Mouse (Mus musculus) heart, embryonic 11.5 days (tissue): ENCODE measurements at regions not wholly inside any gene's neighbourhood (a gene's known extent, or its start where the extent isn't known, plus 50 kb on each side); places are given as distances from the start of the nearest gene placed in this dataset.

Experiments used
- ATAC-seq: fragments of 200-750 bp; cut with Nextera tagmentation; replicated peaks from 2 replicates; pipeline ENCODE4 v1.8.0; 2017; ENCODE audit warnings: moderate library complexity; ENCODE audit not compliant: insufficient number of reproducible peaks, low FRiP score, low TSS enrichment
- H3K27ac ChIP-seq: fragments of 300-500 bp; sonication (generic); 2 replicates; pipeline ENCODE4 v1.5.1; 2014; ENCODE audit warnings: mild to moderate bottlenecking, low read depth, low read length
- H3K27me3 ChIP-seq: fragments of 300-500 bp; sonication (generic); 2 replicates; pipeline ENCODE4 v1.6.1; 2014; ENCODE audit warnings: mild to moderate bottlenecking, low read length, mixed read lengths; ENCODE audit not compliant: control insufficient read depth, insufficient read depth
- H3K36me3 ChIP-seq: fragments of 300-500 bp; sonication (generic); 2 replicates; pipeline ENCODE4 v1.6.1; 2014; ENCODE audit warnings: mild to moderate bottlenecking, low read length, moderate library complexity, mixed read lengths; ENCODE audit not compliant: control insufficient read depth, insufficient read depth
- H3K4me1 ChIP-seq: fragments of 300-500 bp; sonication (generic); 2 replicates; pipeline ENCODE4 v1.6.1; 2014; ENCODE audit warnings: low read length; ENCODE audit not compliant: control insufficient read depth, insufficient read depth
- H3K4me2 ChIP-seq: fragments of 300-500 bp; sonication (generic); 2 replicates; pipeline ENCODE4 v1.6.1; 2014; ENCODE audit warnings: mild to moderate bottlenecking, moderate library complexity
- H3K4me3 ChIP-seq: fragments of 300-500 bp; sonication (generic); 2 replicates; pipeline ENCODE4 v1.5.1; 2014; ENCODE audit warnings: low read depth, low read length
- H3K9ac ChIP-seq: fragments of 300-500 bp; sonication (generic); 2 replicates; pipeline ENCODE4 v1.6.1; 2014; ENCODE audit warnings: mild to moderate bottlenecking, low read depth, low read length, moderate library complexity
- H3K9me3 ChIP-seq: fragments of 300-500 bp; sonication (generic); replicated peaks from 2 replicates; pipeline ENCODE4 v1.6.1; 2016; ENCODE audit warnings: low read length; ENCODE audit not compliant: control insufficient read depth
- WGBS: fragments of 180-500 bp; shearing (Covaris S2); extraction: QIAGEN DNeasy Blood & Tissue Kit; methylation state at CpG from one replicate; pipeline ENCODE4 v1.1.7; 2014; ENCODE audit not compliant: insufficient replicate concordance; 5-methylcytosine and 5-hydroxymethylcytosine counted together

GRCm38 (mm10) chr2:116971666-116972613, 93.4 kb downstream of the Tmco5 start:
- ATAC-seq, result no peak
- H3K4me2 ChIP-seq, result peak overlapping the region; percentile 55
- H3K4me3 ChIP-seq, result no peak overlapping the region
- H3K4me1 ChIP-seq, result peaks cover 24% of the 10 kb centered on the region
- no peaks in the 10 kb centered on the region for H3K9me3 ChIP-seq
- H3K27ac ChIP-seq, result peak overlapping the region; percentile 70
- H3K9ac ChIP-seq, result peak overlapping the region; percentile 7
- WGBS, result 25% methylated on average over 9 of the region's 9 CpGs
- H3K36me3 ChIP-seq, result no peaks in the 10 kb centered on the region
- no peaks in the 10 kb centered on the region for H3K27me3 ChIP-seq

- no peaks in the 10 kb centered on the region for H3K36me3 ChIP-seq
- ATAC-seq, result no peak
- 8% methylated on average over 6 of the region's 6 CpGs for WGBS
- peaks cover 27% of the 10 kb centered on the region for H3K4me1 ChIP-seq
- peak overlapping the region; percentile 7 for H3K9ac ChIP-seq
- no peaks in the 10 kb centered on the region for H3K9me3 ChIP-seq
- no peak overlapping the region for H3K4me3 ChIP-seq
- H3K27ac ChIP-seq, result peak overlapping the region; percentile 70
- peak overlapping the region; percentile 55 for H3K4me2 ChIP-seq
- no peaks in the 10 kb centered on the region for H3K27me3 ChIP-seq
Measured at GRCm38 (mm10) chr2:116972614-116972985, 94.1 kb downstream of the Tmco5 start.

DNA sequence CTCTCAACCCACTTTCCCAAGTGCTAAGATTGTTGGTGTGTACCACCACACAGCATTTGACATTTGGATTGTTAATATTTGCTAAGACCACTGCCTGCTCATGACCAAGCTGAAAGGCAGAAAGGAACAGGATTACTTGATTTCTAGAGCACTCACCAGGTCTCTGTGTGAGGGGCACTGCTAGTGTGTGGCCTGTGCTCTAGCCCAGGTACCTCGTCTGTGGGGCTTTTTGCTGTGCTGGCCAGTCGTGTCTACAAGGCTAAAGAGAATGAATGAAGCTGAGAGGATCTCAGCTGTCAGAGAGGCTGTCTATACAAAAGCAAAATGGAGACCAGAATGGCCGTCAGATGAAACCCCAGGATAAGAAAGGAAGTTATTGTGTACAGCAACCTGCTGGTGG, 95.0 kb downstream of the Tmco5 start:
- no peak overlapping the region for H3K27ac ChIP-seq

DNA sequence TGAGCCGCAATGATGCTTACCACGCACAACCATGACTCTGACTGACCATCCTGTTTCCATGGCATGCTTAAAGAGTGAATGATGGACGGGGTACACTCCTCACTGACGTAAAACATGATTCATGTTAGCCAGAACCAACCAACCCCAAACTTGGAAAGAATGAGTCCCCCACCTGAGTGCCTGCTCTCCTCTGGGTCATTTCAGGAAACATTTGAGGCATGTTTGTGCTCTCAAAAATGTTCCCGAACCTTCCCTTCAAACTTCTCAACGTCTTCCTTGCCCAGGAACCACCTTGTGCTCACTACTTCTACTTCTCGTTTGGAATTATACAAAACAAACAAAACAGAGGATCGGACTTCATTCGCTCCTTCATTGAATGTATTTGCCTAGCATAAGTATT, 95.7 kb downstream of the Tmco5 start:
- Histone ChIP-seq H3K27ac (no peak overlapping the region), H3K9me3 (no peaks in the 10 kb centered on the region), H3K4me2 (no peak overlapping the region), H3K36me3 (no peaks in the 10 kb centered on the region), H3K9ac (no peak overlapping the region), H3K4me1 (peaks cover 30% of the 10 kb centered on the region), H3K4me3 (no peak overlapping the region), H3K27me3 (no peaks in the 10 kb centered on the region)
- WGBS, result 73% methylated on average over 9 of the region's 9 CpGs
- no peak for ATAC-seq

More for the DNA sequence above, 95.0 kb downstream of the Tmco5 start:
- Histone ChIP-seq H3K9ac (no peak overlapping the region), H3K4me1 (peaks cover 30% of the 10 kb centered on the region), H3K36me3 (no peaks in the 10 kb centered on the region), H3K4me2 (no peak overlapping the region), H3K4me3 (no peak overlapping the region), H3K27me3 (no peaks in the 10 kb centered on the region), H3K9me3 (no peaks in the 10 kb centered on the region)
- WGBS, result 56% methylated on average over 3 of the region's 3 CpGs
- no peak for ATAC-seq

- no peaks in the 10 kb centered on the region for H3K27me3 ChIP-seq
- ATAC-seq, result no peak
- WGBS, result 36% methylated on average over 7 of the region's 7 CpGs
- no peaks in the 10 kb centered on the region for H3K9me3 ChIP-seq
- H3K9ac ChIP-seq, result peak overlapping the region; percentile 90
- peak overlapping the region; percentile 58 for H3K4me3 ChIP-seq
- H3K4me1 ChIP-seq, result peaks cover 33% of the 10 kb centered on the region
- H3K4me2 ChIP-seq, result peak overlapping the region; percentile 84
- peak overlapping the region; percentile 98 for H3K27ac ChIP-seq
- H3K36me3 ChIP-seq, result no peaks in the 10 kb centered on the region
Measured at GRCm38 (mm10) chr2:116974569-116975060, 96.1 kb downstream of the Tmco5 start.

- Histone ChIP-seq H3K27ac (peak overlapping the region; percentile 98), H3K9ac (peak overlapping the region; percentile 90), H3K36me3 (no peaks in the 10 kb centered on the region), H3K9me3 (no peaks in the 10 kb centered on the region), H3K27me3 (no peaks in the 10 kb centered on the region), H3K4me1 (peaks cover 37% of the 10 kb centered on the region), H3K4me2 (peak overlapping the region; percentile 84), H3K4me3 (peak overlapping the region; percentile 58)
- 2% methylated on average over 14 of the region's 14 CpGs for WGBS
- peak; percentile 31; the same call in 1 of the 2 replicates for ATAC-seq
Measured at GRCm38 (mm10) chr2:116975091-116975600, 96.7 kb downstream of the Tmco5 start.

DNA sequence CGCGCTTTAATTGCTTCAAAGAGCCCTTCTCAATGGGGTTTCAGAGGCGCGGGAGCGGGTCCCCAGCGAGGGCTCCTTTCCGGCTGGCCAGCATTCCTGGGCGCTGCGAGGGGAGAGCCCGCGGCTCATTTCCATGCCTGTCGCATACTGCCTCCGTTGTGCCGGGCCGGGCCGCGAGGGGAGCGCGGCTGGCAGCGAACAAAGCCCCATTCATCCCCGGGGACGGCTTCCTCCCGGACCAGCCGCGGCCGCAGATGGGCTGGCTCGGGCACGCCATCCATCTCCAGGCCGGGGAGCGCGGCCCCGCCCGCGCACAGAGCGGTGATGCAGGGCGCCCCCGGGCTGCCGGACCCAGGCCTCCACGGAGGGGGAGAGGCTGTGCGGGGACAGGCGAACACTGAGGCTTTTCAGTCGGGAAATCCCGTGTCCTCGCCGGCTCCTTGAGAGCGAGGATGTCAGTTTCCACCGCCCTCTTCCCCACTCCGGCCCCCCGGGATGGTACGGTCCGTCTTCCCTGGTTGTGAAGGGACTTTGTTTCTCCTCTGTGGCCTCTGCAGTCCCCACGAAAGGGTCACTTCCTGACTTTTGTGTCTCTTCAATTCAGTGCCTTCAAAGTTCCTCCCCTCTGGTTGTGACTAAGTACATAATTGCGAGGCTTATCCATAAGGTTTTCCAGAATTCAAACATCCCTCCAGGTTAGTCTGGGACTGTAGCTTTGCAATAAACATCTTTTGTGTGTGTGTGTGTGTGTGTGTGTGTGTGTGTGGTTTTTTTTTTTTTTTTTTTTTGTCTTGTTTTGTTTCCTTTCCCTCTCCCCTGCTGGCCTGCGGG, 97.3 kb downstream of the Tmco5 start:
- Histone ChIP-seq H3K36me3 (no peaks in the 10 kb centered on the region), H3K9ac (peak overlapping the region; percentile 90), H3K4me2 (peak overlapping the region; percentile 84), H3K27me3 (no peaks in the 10 kb centered on the region), H3K9me3 (no peaks in the 10 kb centered on the region), H3K27ac (peak overlapping the region; percentile 98), H3K4me1 (peaks cover 41% of the 10 kb centered on the region), H3K4me3 (peak overlapping the region; percentile 58)
- peak; percentile 80 for ATAC-seq
- 0% methylated on average over 46 of the region's 54 CpGs for whole genome bisulfite sequencing

DNA sequence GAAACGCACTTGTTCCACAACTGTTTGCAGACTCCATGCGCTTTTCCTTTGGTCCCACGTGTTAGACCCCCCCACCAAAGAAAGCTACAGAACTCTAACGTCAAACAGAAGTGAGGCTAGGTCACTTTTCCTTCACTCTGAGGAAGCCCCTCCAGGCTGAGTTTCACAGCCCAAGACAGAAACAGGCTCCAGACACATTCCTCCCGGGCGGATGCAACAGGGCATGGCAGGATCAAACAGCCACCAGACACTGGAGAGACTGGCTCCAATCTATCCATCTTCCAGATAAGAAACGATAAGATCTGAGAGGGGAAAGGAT, 97.9 kb downstream of the Tmco5 start:
- Histone ChIP-seq H3K36me3 (no peaks in the 10 kb centered on the region), H3K9me3 (no peaks in the 10 kb centered on the region), H3K4me2 (peak overlapping the region; percentile 84), H3K27ac (peak overlapping the region; percentile 98), H3K9ac (peak overlapping the region; percentile 90), H3K27me3 (no peaks in the 10 kb centered on the region), H3K4me3 (peak overlapping the region; percentile 58), H3K4me1 (peaks cover 41% of the 10 kb centered on the region)
- no peak for ATAC-seq
- WGBS, result 2% methylated on average over 7 of the region's 7 CpGs
